Mouse (Mus musculus): ENCODE results near the gene Fam20a. TPM values are rescaled to one million over a fixed set of nuclear protein-coding genes. Genes with fewer than 3 reads are reported as not detected.

The Fam20a gene
- polyA plus RNA-seq (2016; fragmentation: Nextera tagmentation; extraction: Ambion mirVana): 1.2 and 1.4 TPM in 2 replicates

GRCm38 (mm10) chr11:109721781-109722446 is at the start of gene Fam20a:
Gene Fam20a (minus strand): TSS chr11:109722279.
- Histone ChIP-seq H3K27me3 (replicated peaks) (0 out of 2 replicates have a peak, but pooled peaks cover 20% of the 10 kb centered on the region), H3K36me3 (no peaks in the 10 kb centered on the region), H3K9ac (peak within 1 kb of the TSS; percentile 63), H3K9me3 (replicated peaks) (no peaks in the 10 kb centered on the region), H3K4me1 (replicated peaks) (peaks cover 12% of the 10 kb centered on the region), H3K4me3 (peak within 1 kb of the TSS; percentile 52), H3K4me2 (peak within 1 kb of the TSS; percentile 85), H3K27ac (ENCODE audit: poor library complexity, severe bottlenecking) (no peak within 1 kb of the TSS)
- WGBS: 1% methylated on average over 31 of the region's 31 CpGs
- ATAC-seq (ENCODE audit: insufficient number of reproducible peaks, low FRiP score): peak; percentile 53

- Histone ChIP-seq H3K4me1 (replicated peaks) (no peaks in the 10 kb centered on the region), H3K9ac (no peak overlapping the region), H3K36me3 (no peaks in the 10 kb centered on the region), H3K27ac (ENCODE audit: poor library complexity, severe bottlenecking) (no peak overlapping the region), H3K4me2 (no peak overlapping the region), H3K27me3 (replicated peaks) (no peaks in the 10 kb centered on the region), H3K9me3 (replicated peaks) (0 out of 2 replicates have a peak, but pooled peaks cover 3% of the 10 kb centered on the region), H3K4me3 (no peak overlapping the region)
- ATAC-seq (ENCODE audit: insufficient number of reproducible peaks, low FRiP score): no peak
- WGBS: 64% methylated on average over 1 of the region's 1 CpGs
Observed at GRCm38 (mm10) chr11:109771381-109771780, 49.3 kb upstream of the Fam20a start.

GRCm38 (mm10) chr11:109770185-109770584 is 48.1 kb upstream of the Fam20a start:
- Histone ChIP-seq H3K4me2 (no peak overlapping the region), H3K27me3 (replicated peaks) (no peaks in the 10 kb centered on the region), H3K36me3 (no peaks in the 10 kb centered on the region), H3K4me3 (no peak overlapping the region), H3K9me3 (replicated peaks) (0 out of 2 replicates have a peak, but pooled peaks cover 3% of the 10 kb centered on the region), H3K27ac (ENCODE audit: poor library complexity, severe bottlenecking) (no peak overlapping the region), H3K4me1 (replicated peaks) (no peaks in the 10 kb centered on the region), H3K9ac (no peak overlapping the region)
- WGBS: 84% methylated on average over 14 of the region's 14 CpGs
- ATAC-seq (ENCODE audit: insufficient number of reproducible peaks, low FRiP score): no peak

- 68% methylated on average over 5 of the region's 5 CpGs for WGBS
- Histone ChIP-seq H3K4me2 (no peak overlapping the region), H3K27me3 (replicated peaks) (no peaks in the 10 kb centered on the region), H3K9ac (no peak overlapping the region), H3K9me3 (replicated peaks) (no peaks in the 10 kb centered on the region), H3K4me3 (no peak overlapping the region), H3K36me3 (no peaks in the 10 kb centered on the region), H3K27ac (ENCODE audit: poor library complexity, severe bottlenecking) (no peak overlapping the region), H3K4me1 (replicated peaks) (no peaks in the 10 kb centered on the region)
- no peak for ATAC-seq (ENCODE audit: insufficient number of reproducible peaks, low FRiP score)
Observed at GRCm38 (mm10) chr11:109769091-109769490, 47.0 kb upstream of the Fam20a start.

- 0 out of 2 replicates have a peak, but pooled peaks cover 2% of the 10 kb centered on the region for H3K9me3 ChIP-seq (replicated peaks)
- no peak for ATAC-seq (ENCODE audit: insufficient number of reproducible peaks, low FRiP score)
- H3K36me3 ChIP-seq: no peaks in the 10 kb centered on the region
- H3K27me3 ChIP-seq (replicated peaks): no peaks in the 10 kb centered on the region
- H3K4me2 ChIP-seq: no peak overlapping the region
- no peak overlapping the region for H3K9ac ChIP-seq
- H3K27ac ChIP-seq (ENCODE audit: poor library complexity, severe bottlenecking): no peak overlapping the region
- H3K4me1 ChIP-seq (replicated peaks): no peaks in the 10 kb centered on the region
- no peak overlapping the region for H3K4me3 ChIP-seq
- 73% methylated on average over 7 of the region's 7 CpGs for WGBS
Observed at GRCm38 (mm10) chr11:109760063-109760462, 38.0 kb upstream of the Fam20a start.

- Histone ChIP-seq H3K27ac (ENCODE audit: poor library complexity, severe bottlenecking) (no peak overlapping the region), H3K9ac (no peak overlapping the region), H3K4me3 (no peak overlapping the region), H3K36me3 (no peaks in the 10 kb centered on the region), H3K4me2 (no peak overlapping the region), H3K9me3 (replicated peaks) (0 out of 2 replicates have a peak, but pooled peaks cover 2% of the 10 kb centered on the region), H3K4me1 (replicated peaks) (no peaks in the 10 kb centered on the region), H3K27me3 (replicated peaks) (no peaks in the 10 kb centered on the region)
- 87% methylated on average over 2 of the region's 2 CpGs for WGBS
- ATAC-seq (ENCODE audit: insufficient number of reproducible peaks, low FRiP score): no peak
Observed at GRCm38 (mm10) chr11:109758616-109759215, 36.6 kb upstream of the Fam20a start.

- Histone ChIP-seq H3K36me3 (no peaks in the 10 kb centered on the region), H3K9me3 (replicated peaks) (no peaks in the 10 kb centered on the region), H3K4me1 (replicated peaks) (no peaks in the 10 kb centered on the region), H3K27ac (ENCODE audit: poor library complexity, severe bottlenecking) (no peak overlapping the region), H3K27me3 (replicated peaks) (no peaks in the 10 kb centered on the region), H3K4me2 (no peak overlapping the region), H3K4me3 (no peak overlapping the region), H3K9ac (no peak overlapping the region)
- WGBS: 81% methylated on average over 7 of the region's 7 CpGs
- no peak for ATAC-seq (ENCODE audit: insufficient number of reproducible peaks, low FRiP score)
Observed at GRCm38 (mm10) chr11:109754105-109754602, 32.1 kb upstream of the Fam20a start.

- no peak for ATAC-seq (ENCODE audit: insufficient number of reproducible peaks, low FRiP score)
- Histone ChIP-seq H3K36me3 (no peaks in the 10 kb centered on the region), H3K4me2 (no peak overlapping the region), H3K9me3 (replicated peaks) (no peaks in the 10 kb centered on the region), H3K27me3 (replicated peaks) (no peaks in the 10 kb centered on the region), H3K27ac (ENCODE audit: poor library complexity, severe bottlenecking) (no peak overlapping the region), H3K4me3 (no peak overlapping the region), H3K9ac (no peak overlapping the region), H3K4me1 (replicated peaks) (no peaks in the 10 kb centered on the region)
- WGBS: 62% methylated on average over 12 of the region's 12 CpGs
Observed at GRCm38 (mm10) chr11:109751636-109752603, 29.8 kb upstream of the Fam20a start.

GRCm38 (mm10) chr11:109745210-109745609 is 23.1 kb upstream of the Fam20a start:
- 63% methylated on average over 4 of the region's 4 CpGs for WGBS
- H3K4me3 ChIP-seq: no peak overlapping the region
- ATAC-seq (ENCODE audit: insufficient number of reproducible peaks, low FRiP score): no peak

GRCm38 (mm10) chr11:109737967-109738366 is 15.9 kb upstream of the Fam20a start:
- H3K27ac ChIP-seq (ENCODE audit: poor library complexity, severe bottlenecking): no peak overlapping the region
- WGBS: 62% methylated on average over 3 of the region's 3 CpGs

More at GRCm38 (mm10) chr11:109745210-109745609, 23.1 kb upstream of the Fam20a start:
- Histone ChIP-seq H3K9me3 (replicated peaks) (no peaks in the 10 kb centered on the region), H3K4me1 (replicated peaks) (no peaks in the 10 kb centered on the region), H3K9ac (no peak overlapping the region), H3K36me3 (no peaks in the 10 kb centered on the region), H3K4me2 (no peak overlapping the region), H3K27me3 (replicated peaks) (no peaks in the 10 kb centered on the region), H3K27ac (ENCODE audit: poor library complexity, severe bottlenecking) (no peak overlapping the region)

GRCm38 (mm10) chr11:109736406-109736805 is 14.3 kb upstream of the Fam20a start:
- ATAC-seq (ENCODE audit: insufficient number of reproducible peaks, low FRiP score): no peak
- no peak overlapping the region for H3K4me2 ChIP-seq
- no peaks in the 10 kb centered on the region for H3K9me3 ChIP-seq (replicated peaks)
- no peaks in the 10 kb centered on the region for H3K27me3 ChIP-seq (replicated peaks)
- H3K9ac ChIP-seq: no peak overlapping the region
- WGBS: 73% methylated on average over 3 of the region's 3 CpGs
- H3K4me1 ChIP-seq (replicated peaks): no peaks in the 10 kb centered on the region
- no peak overlapping the region for H3K4me3 ChIP-seq
- no peaks in the 10 kb centered on the region for H3K36me3 ChIP-seq
- H3K27ac ChIP-seq (ENCODE audit: poor library complexity, severe bottlenecking): no peak overlapping the region

More at GRCm38 (mm10) chr11:109737967-109738366, 15.9 kb upstream of the Fam20a start:
- Histone ChIP-seq H3K4me1 (replicated peaks) (no peaks in the 10 kb centered on the region), H3K27me3 (replicated peaks) (no peaks in the 10 kb centered on the region), H3K4me2 (no peak overlapping the region), H3K9me3 (replicated peaks) (no peaks in the 10 kb centered on the region), H3K9ac (no peak overlapping the region), H3K4me3 (no peak overlapping the region), H3K36me3 (no peaks in the 10 kb centered on the region)
- ATAC-seq (ENCODE audit: insufficient number of reproducible peaks, low FRiP score): no peak
